Mouse (Mus musculus): ENCODE measurements around the gene Cln6.

Gene Cln6

DNA sequence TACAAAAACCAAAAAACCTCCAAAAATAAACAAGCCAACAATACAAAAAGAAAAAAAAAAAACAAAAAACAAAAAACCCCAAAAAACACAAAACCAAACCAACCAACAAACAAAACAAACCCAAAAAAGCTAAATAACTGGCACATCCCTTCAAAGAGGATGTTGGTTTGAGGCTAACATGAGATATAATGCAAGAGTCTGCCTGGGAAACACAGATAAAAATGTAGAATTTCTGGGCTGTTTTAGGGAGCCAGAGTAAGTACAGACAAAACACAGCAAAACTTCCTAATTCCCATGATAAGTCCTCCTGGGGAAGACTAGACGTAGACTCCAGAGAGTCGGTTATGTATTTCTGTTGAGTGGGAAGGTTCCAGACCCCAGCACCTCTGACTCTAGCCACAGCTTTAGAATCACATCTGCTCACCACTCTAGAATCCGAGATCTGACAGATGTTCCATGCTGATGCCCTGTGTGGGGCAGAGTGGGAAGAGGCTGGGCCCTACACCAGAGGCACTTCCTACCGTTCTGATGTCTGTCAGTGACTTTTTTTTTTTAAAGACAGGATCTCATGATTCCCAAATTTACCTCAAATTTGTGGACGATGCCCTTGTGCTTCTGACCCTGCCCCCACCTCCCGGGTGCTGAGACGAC, 38.5 kb downstream of the Cln6 start:
- no peak for DNase-seq (ENCODE audit: extremely low spot score, low read depth, low spot score)

DNA sequence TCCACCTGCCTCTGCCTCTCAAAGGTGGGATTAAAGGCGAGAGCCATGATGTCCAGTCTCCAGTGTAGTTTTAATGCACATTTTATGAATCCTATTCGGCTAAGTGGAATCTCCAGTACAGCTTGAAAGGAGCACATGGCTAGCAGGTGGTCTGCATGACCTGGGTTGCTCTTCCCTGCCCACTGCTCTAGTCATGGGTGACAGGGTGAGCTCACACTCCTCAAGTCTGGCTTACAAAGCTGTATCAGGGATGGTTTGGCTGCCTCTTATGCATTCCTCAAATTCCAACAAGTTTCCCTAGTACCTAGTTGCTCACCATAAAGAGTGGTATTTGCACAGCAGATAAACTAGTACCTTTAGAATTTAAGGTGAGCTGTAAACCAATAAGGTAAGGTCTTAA, 39.2 kb downstream of the Cln6 start:
- DNase-seq (ENCODE audit: extremely low spot score, low read depth, low spot score), result no peak

DNA sequence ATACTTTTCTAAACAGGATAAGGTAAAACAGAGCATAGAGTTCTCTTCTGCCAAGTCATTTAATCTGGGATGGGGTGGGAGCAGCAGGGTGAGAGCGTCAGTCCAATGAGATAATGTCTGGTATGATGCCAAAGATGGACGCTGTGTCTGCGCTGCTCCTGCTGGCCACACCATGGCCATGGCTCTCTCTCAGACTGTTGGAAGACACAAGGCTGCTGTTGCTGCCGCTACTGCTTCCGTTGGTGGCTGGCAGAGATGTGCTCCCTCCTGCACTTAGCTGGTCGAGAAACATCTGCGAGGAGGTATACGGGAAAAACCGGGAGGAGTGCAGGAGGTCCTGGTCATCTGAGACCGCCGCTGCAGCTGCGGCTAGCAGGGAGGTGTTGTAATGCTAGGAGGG, 43.3 kb downstream of the Cln6 start:
- DNase-seq (ENCODE audit: extremely low spot score, low read depth, low spot score), result no peak

DNA sequence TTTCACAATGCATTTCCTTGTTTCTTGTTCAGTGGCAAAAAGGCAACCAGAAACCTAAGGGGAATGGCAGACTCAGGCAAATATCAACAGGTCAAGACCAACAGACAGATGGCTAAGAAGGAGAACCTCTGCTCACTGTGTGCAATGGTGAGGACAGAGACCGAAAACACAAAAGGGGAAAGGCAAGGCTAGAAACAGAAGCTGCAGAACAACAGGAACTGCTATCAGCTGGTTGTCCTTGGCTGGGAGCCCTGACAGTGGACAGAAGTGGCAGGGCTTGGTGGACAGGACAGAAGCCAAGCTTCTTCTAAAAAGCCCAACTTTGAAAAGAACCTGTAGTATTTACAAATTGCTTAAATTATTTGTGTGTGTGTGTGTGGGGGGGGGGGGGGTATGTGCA, 55.9 kb downstream of the Cln6 start:
- no peak for DNase-seq (ENCODE audit: extremely low spot score, low read depth, low spot score)
